Mouse (Mus musculus): ENCODE measurements around the gene Grhl3.
"Not testable (repeated sequence)": the region's sequence is repeated elsewhere in the genome, so short reads cannot be mapped to it uniquely, and the experiment has no call there.

Grhl3 gene

GRCm38 (mm10) chr4:135573251-135573808, at the start of gene Grhl3:
Grhl3 (minus strand) TSS chr4:135573630.
- peak; percentile 51 to 55 for DNase-seq (ENCODE audit: low spot score in 2 of 2)

GRCm38 (mm10) chr4:135622290-135622689, 48.9 kb upstream of the Grhl3 start:
- no peak for DNase-seq (ENCODE audit: low spot score in 2 of 2)

DNA sequence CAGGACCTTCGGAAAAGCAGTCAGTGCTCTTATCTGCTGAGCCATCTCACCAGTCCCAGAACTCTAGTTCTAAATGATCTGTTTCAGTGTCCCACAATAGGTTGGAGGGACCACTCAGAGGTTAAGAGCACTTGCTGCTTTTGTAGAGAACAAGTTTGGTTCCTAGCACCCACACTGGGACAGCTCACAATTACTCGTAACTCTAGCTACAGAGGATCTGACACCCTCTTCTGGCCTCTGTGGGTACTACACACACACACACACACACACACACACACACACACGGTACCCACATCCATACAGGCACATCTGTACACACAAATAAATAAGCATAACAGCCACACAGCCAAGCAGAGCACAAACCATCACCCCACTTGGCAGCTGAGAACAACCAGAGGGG, 47.0 kb upstream of the Grhl3 start:
- DNase-seq (ENCODE audit: low spot score in 2 of 2), result no peak

GRCm38 (mm10) chr4:135617783-135618470, 44.5 kb upstream of the Grhl3 start:
- peak; percentile 4 for DNase-seq (ENCODE audit: low spot score in 2 of 2)

DNA sequence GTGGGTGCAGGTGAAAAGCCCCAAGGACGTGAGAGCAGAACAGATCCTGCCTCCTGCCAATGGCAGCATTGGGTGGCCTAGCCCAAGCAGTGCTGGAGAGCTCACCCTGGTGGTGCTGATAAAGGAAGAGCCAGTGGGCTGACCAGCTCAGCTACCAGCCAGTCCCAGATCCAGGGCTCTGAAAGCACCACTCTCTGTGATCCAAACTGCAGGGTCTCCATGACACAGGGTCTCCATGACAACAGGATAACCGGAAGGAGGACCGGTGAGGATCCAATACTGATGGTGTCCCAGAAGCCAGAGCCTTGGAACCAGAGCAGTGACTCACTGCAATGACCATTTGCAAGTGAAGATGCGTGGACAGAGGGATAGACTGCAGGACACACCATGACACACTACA, 43.6 kb upstream of the Grhl3 start:
- no peak for DNase-seq (ENCODE audit: low spot score in 2 of 2)

DNA sequence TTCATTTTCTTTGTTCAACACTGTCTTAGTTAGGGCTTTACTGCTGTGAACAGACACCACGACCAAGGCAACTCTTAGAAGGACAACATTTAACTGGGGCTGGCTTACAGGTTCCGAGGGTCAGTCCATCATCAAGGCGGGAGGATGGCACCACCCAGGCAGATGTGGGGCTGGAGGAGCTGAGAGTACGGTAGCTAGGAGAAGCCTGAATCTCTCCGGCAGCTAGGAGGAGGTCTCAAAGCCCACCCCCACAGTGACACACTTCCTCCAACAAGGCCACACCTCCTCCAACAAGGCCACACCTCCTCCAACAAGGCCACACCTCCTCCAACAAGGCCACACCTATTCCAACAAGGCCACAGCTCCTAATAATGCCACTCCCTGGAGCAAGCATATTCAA, 41.9 kb upstream of the Grhl3 start:
- not testable (repeated sequence) for DNase-seq (ENCODE audit: low spot score in 2 of 2)

DNA sequence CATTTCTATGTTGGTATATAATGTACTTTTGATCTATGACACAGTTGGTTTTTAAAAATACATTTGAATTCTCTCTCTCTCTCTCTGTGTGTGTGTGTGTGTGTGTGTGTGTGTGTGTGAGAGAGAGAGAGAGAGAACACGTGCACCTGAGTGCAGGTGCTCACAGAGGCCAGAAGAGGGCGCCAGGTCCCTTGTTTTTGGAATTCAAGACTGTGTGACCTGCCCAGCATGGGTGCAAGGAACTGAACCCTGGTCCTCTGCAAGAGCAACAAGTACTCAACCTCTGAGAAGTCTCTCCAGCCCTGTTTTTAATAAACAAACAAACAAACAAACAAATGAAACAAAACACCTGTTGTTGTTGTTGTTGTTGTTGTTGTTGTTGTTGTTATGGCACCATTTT, 36.6 kb upstream of the Grhl3 start:
- no peak for DNase-seq (ENCODE audit: low spot score in 2 of 2)

DNA sequence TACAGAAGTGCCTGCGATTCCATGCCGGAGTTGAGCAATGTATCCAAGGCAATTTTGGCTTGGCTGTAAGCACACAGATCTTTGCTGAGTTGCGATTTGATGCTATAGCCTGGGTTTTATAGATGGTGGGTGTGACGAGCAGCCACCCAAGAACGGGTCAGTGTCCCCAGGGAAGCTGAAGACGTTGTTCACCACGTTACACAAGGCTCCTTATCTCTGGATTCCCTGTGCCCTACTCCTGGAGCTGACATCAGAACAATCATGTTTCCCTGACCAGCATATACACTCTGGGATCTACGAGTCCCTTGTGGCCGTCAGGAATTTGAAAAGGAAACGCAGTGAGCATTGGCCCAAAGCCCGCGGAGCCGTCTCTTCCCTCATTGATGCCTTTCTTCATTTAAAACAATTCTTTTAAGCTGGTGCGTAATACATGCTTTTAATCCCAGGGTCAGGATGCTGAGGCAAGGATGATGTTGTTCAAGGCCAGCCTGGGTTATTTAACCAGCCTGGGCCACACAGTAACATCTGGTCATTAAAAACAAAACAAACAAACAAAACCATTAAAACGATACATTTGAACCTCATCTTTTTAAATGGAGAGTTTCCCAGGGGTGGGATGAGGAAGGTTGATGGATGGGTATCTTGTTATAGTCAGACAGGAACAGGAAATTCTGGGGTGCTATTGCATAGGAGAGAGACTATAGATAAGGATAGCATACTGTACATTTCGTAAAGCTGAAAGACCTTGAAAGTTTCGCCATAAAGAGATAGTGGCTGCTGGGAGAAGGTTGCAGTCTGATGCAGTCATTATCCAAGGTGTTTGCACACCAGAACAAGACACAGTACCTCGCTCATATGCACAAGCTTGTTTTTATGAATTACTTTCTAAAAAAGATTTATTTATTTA, 34.8 kb upstream of the Grhl3 start:
- DNase-seq (ENCODE audit: low spot score in 2 of 2), result no peak

- DNase-seq (ENCODE audit: low spot score in 2 of 2), result no peak
These were observed 32.8 kb upstream of the Grhl3 start for GRCm38 (mm10) chr4:135606271-135606670.

- no peak for DNase-seq (ENCODE audit: low spot score in 2 of 2)
These were observed 28.1 kb upstream of the Grhl3 start for GRCm38 (mm10) chr4:135601530-135601929.

DNA sequence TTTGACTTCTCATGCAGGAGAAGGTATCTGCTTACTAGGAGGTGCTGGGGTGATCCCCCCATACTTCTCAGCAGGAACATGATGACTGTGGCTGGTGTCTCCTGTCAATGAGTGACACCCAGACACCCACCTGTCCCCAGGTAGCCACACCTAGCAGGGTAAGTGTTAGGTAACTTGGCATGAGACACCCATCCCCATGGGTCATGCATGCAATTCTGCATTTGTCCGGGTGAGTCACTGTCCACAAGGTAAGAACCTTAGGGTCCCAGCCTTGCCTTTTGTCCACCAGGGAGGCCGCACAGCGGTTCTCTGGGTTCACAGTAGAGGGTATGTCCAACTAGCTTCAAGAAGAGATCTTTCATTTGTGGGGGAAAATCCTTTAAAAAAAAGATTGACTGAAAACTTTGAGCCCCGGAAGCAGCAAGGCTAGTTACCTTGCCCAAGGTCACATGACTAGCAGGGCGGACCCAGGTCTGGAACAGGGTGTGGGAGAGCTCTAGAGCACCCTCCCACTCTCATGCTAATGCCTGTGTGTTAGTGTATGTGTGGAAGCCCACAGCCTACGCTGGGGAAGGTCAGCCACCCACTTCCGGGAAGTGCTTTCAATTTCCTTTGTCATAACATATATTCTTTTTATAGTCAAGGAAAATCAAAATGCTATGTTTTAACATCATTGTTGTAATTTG, 26.2 kb upstream of the Grhl3 start:
- DNase-seq (ENCODE audit: low spot score in 2 of 2), result no peak

DNA sequence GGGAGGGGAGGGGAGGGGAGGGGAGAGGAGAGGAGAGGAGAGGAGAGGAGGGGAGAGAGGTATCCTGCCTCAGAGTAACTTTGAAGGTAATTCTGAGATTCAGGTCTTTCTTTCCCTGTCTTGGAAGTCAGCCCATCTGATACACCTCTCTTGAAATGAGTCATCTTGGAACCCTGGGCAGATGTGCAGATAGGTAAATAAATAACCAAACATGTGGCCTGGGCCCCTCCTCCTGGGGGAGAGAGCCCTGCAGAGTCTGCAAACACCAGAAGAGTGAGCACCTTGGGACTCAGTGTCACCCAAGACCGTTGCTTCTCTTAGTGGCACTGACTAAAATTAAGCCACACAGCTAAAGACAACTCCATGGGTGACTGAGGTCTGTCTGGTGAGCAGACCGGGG, 25.6 kb upstream of the Grhl3 start:
- no peak for DNase-seq (ENCODE audit: low spot score in 2 of 2)

DNA sequence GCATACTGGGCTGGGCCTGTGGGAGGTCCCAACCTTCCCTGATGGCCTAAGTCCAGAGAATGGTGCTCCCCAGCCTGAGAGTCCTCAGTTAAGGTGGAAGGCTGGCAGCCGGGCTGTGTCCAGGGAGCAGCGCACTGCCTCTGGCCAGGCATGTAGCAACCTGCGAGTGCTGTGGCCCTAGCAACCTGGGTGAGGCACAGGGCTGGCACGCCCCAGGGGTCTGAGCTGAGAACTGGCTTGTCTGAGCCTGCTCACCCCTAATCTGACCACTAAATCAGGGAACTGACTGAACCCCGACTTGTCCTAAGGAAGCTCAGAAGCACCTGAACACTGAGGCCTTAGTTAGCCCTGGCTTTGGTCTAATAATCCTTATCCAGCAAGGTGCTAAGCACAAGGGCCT, 24.1 kb upstream of the Grhl3 start:
- DNase-seq (ENCODE audit: low spot score in 2 of 2), result no peak

GRCm38 (mm10) chr4:135595943-135596342, 22.5 kb upstream of the Grhl3 start:
- no peak for DNase-seq (ENCODE audit: low spot score in 2 of 2)

DNA sequence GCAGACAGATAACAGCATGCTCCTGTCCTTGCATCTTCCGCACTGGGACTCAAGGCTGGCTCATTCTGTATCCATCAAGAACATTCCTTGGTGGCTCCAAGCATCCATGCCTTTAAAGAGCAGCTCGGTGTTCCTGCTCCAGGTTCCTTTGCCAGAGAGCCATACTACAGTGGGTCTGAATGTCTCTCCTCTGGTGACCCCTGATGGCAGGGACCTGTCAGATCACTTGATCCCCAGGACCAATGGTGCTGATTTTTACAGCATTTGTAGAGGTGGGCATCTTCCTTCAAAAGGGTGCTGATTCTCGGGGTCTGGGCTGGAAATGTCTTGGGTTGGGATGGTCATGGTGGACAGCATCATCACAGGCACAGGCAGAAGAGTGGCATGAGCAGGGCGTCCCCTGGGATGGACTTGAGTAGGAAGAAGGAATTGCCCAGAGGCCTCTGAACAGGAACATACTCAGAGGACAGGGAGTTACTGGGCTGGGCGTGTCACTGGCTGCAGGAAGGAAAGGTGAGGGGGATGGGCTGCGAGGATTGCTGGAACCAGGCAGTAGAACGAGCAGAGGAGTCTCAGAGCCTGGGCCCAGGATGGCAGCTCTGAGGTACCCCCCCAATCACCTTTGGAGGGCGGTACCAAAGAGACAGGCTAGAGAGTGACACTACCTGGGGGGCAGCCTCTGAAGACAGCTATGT, 18.3 kb upstream of the Grhl3 start:
- no peak for DNase-seq (ENCODE audit: low spot score in 2 of 2)

DNA sequence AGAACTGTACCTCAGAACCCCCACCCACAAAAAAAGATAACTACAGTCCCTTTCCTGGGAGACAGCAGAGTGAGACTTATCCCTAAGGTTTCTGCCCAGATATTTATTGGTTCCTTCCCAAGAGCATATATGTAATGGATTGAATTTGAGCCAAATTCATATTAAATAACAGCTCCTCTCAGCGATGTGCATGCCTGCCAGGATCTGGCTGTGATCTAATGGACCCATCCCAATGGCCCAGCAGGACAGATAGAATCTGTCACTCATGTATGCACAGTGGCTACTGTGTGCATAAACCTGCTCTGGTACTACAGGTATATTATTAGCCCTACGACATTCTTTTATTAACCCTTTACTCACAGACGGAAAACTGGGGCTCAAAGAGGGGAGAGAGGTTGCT, 17.7 kb upstream of the Grhl3 start:
- no peak for DNase-seq (ENCODE audit: low spot score in 2 of 2)

DNA sequence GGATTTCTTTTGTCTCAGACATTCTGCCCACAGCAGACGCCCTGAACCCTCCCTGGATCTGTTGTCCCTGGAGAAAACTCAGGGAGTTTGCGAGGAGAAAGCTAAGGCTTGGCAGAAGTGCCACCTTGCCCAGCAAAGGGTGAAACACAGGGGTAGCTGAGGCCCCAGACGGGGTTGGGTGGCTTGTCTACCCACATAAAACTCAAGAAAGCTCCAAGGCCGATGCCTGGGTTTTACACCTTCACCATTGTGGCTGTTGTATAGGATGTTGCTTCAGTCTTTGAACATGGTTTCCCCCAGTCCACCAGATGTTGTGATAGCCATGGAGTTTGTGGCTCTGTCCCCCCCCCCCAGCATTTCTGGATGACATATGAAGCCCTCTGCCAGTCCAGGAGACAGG, 11.4 kb upstream of the Grhl3 start:
- DNase-seq (ENCODE audit: low spot score in 2 of 2), result no peak

DNA sequence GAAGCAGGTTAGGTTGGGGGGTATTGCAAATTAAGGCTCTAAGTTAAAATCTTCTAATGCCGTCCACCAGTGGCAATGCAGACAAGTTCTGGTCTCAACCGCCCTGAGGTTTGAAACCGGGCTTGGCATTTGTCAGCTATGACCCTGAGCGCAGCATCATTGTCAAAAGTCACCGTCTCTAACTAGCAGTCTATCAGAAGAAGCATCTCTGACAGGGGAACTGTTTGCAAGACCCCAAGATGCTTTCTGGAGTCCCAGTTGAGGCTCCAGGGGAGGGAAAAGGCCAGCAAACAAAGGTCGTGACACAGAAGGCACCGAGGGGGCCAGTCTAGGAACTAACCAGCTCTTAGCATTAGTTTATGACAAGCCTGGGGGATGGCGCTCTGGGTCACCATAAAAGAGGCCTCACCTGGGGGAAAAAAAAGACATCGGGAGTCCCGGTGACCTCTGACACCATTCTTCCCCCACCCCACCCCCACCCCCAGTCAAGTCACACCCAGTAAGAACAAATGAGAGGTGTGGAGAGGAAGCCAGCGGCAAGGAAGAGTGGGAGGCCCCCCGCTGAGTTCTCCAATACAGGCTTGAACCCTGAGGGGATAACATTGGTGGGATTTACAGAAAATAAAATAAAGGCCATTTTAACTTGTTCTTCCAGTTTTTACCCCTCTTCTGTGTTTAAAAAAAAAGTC, 7.9 kb upstream of the Grhl3 start:
- no peak for DNase-seq (ENCODE audit: low spot score in 2 of 2)

GRCm38 (mm10) chr4:135579695-135580094, 6.3 kb upstream of the Grhl3 start:
- DNase-seq (ENCODE audit: low spot score in 2 of 2), result no peak

DNA sequence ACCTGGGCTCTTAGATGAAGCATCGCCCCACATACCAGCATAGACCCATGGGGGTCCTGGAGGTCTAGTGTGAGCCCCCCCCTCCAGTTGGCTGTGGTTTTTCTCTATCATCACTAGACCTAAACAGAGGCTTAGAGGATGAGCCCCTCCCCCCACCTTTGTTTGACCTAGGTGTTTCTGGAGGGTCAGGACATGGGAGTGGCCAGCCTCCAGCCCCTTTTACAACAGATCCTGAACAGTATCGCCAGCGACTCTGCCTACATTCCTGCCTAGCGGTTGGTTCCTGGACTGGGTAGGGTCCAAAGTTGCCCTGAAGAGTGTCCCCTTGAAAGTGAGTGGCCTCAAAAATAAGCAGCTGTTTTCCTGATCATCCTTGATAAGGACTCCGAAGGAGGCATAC, 5.1 kb upstream of the Grhl3 start:
- DNase-seq (ENCODE audit: low spot score in 2 of 2), result no peak

Data from right cerebral cortex, adult 2 months (tissue).